Mouse (Mus musculus) kidney, adult 2 months (tissue): ENCODE data around the gene Ranbp17.

Source experiments
- CTCF ChIP-seq: fragments of 200-500 bp; conservative IDR thresholded peaks from 2 replicates; pipeline ENCODE4 v1.5.1; 2011; ENCODE audit warnings: low read depth, mild to moderate bottlenecking, control low read depth, low read length, moderate library complexity, mixed read lengths; ENCODE audit not compliant: insufficient read depth, insufficient read length
- POLR2A ChIP-seq: fragments of 200-500 bp; IDR thresholded peaks from one replicate; pipeline ENCODE4 v1.6.1; 2011; ENCODE audit warnings: low read depth, low read length, control low read depth

GRCm38 (mm10) chr11:33342061-33342460 is 171.5 kb downstream of the Ranbp17 start:
- TF ChIP-seq POLR2A (no peak), CTCF (no peak)
